Comparison of ENCODE assay signal across 27 mouse cellular contexts in genomic region chr16:65564306-65564705, GRCm38 (mm10). TPM values are rescaled to one million over a fixed set of nuclear protein-coding genes. Genes with fewer than 3 reads are reported as not detected.
DNase-seq lines count a peak whose midpoint lies in the region; ATAC-seq and TF ChIP-seq lines count a peak whose summit lies in the region.
"Had no signal": no experiment of that assay in that cellular context is flagged by ENCODE, and none has a peak within 500 bp of the region (broad histone marks: within the 10 kb centered on the region; RNA-seq: fewer than 3 reads in every experiment).

No protein-coding gene starts in this region.

- TF ChIP-seq EP300 in lung, postnatal 0 days (IDR thresholded peaks at IDR 0.05) = no peak

- H3K4me3 ChIP-seq in kidney, postnatal 0 days (replicated peaks; ENCODE audit: low read depth, low read length) = no peak overlapping the region
- no peak overlapping the region for H3K4me3 ChIP-seq in intestine, embryonic 14.5 days (ENCODE audit: low read depth, low read length)
- H3K4me3 ChIP-seq in lung, postnatal 0 days (ENCODE audit: low read depth, low read length) = no peak overlapping the region
- H3K4me3 ChIP-seq: embryonic facial prominence, embryonic 15.5 days; heart, embryonic 10.5 days; hindbrain, embryonic 12.5 days; layer of hippocampus, adult 2 months; liver, embryonic 13.5 days; midbrain, embryonic 10.5 days; neural tube, embryonic 12.5 days had no signal

- peak; percentile 8 for DNase-seq in kidney, postnatal 0 days (ENCODE audit: low spot score)
- no peak for DNase-seq in kidney, adult 9 months
- DNase-seq in retina, postnatal 1 day = peak; percentile 67
- no peak for DNase-seq in retina, embryonic 14.5 days (ENCODE audit: low spot score)
- no peak for DNase-seq in intestine, embryonic 14.5 days (ENCODE audit: low spot score)
- DNase-seq in heart, postnatal 25 days (ENCODE audit: low spot score) = no peak
- DNase-seq in lung, postnatal 0 days (ENCODE audit: low spot score) = no peak
- DNase-seq: adrenal gland, adult 8-10 months; kidney, postnatal 10 days; liver, embryonic 13.5 days; lung, embryonic 14.5 days had no signal

- no peak overlapping the region for H3K27ac ChIP-seq in kidney, postnatal 0 days
- H3K27ac ChIP-seq in intestine, embryonic 14.5 days (ENCODE audit: low read depth) = 0 out of 2 replicates have a peak overlapping the region, but pooled peaks have one; percentile 16
- no peak overlapping the region for H3K27ac ChIP-seq in lung, postnatal 0 days (ENCODE audit: low read length)
- H3K27ac ChIP-seq: embryonic facial prominence, embryonic 15.5 days; heart, embryonic 10.5 days; hindbrain, embryonic 12.5 days; layer of hippocampus, adult 2 months; liver, embryonic 13.5 days; macrophage; midbrain, embryonic 10.5 days; neural tube, embryonic 12.5 days; stomach, postnatal 0 days had no signal

- H3K4me2 ChIP-seq in kidney, postnatal 0 days (ENCODE audit: low read length) = no peak overlapping the region
- no peak overlapping the region for H3K4me2 ChIP-seq in intestine, embryonic 14.5 days (ENCODE audit: low read length)
- H3K4me2 ChIP-seq in lung, postnatal 0 days (replicated peaks; ENCODE audit: low read depth, low read length) = no peak overlapping the region
- H3K4me2 ChIP-seq: embryonic facial prominence, embryonic 15.5 days; hindbrain, embryonic 12.5 days; liver, embryonic 13.5 days; lung, embryonic 14.5 days; neural tube, embryonic 12.5 days had no signal

- H3K27me3 ChIP-seq in kidney, postnatal 0 days (ENCODE audit: insufficient read depth, low read length) = no peaks in the 10 kb centered on the region
- no peaks in the 10 kb centered on the region for H3K27me3 ChIP-seq in intestine, embryonic 14.5 days (replicated peaks; ENCODE audit: control insufficient read depth, insufficient read depth, low read length)
- H3K27me3 ChIP-seq in lung, postnatal 0 days (replicated peaks; ENCODE audit: insufficient read depth, low read length) = no peaks in the 10 kb centered on the region
- H3K27me3 ChIP-seq: embryonic facial prominence, embryonic 15.5 days; hindbrain, embryonic 12.5 days; liver, embryonic 13.5 days; neural tube, embryonic 12.5 days; Patski had no signal

- intact Hi-C loops in heart, postnatal 25 days (cut with DNase I) = no loop called here

- ATAC-seq in kidney, postnatal 0 days (replicated peaks; ENCODE audit: low FRiP score, low read depth) = no peak
- ATAC-seq in intestine, embryonic 14.5 days (replicated peaks; ENCODE audit: low FRiP score, low TSS enrichment, low read depth) = no peak
- no peak for ATAC-seq in lung, postnatal 0 days
- ATAC-seq: inflammation-experienced regulatory T-cells, adult 6 months; Patski had no signal

- no peak for TF ChIP-seq CTCF in kidney, postnatal 0 days (IDR thresholded peaks at IDR 0.05; ENCODE audit: low read depth)
- TF ChIP-seq CTCF in lung, postnatal 0 days (IDR thresholded peaks at IDR 0.05) = no peak

- H3K36me3 ChIP-seq in kidney, postnatal 0 days (ENCODE audit: insufficient read depth, low read length) = no peaks in the 10 kb centered on the region
- H3K36me3 ChIP-seq in intestine, embryonic 14.5 days (ENCODE audit: control insufficient read depth, insufficient read depth, low read length) = no peaks in the 10 kb centered on the region
- H3K36me3 ChIP-seq in lung, postnatal 0 days (ENCODE audit: insufficient read depth, low read length) = no peaks in the 10 kb centered on the region
- H3K36me3 ChIP-seq: embryonic facial prominence, embryonic 15.5 days; heart, embryonic 10.5 days; hindbrain, embryonic 12.5 days; liver, embryonic 13.5 days; midbrain, embryonic 10.5 days; neural tube, embryonic 12.5 days had no signal

- 0 out of 2 replicates have a peak, but pooled peaks cover 4% of the 10 kb centered on the region for H3K4me1 ChIP-seq in kidney, postnatal 0 days (replicated peaks; ENCODE audit: insufficient read depth, low read length)
- H3K4me1 ChIP-seq in intestine, embryonic 14.5 days (replicated peaks; ENCODE audit: control insufficient read depth, insufficient read depth, low read length) = 0 out of 2 replicates have a peak, but pooled peaks cover 3% of the 10 kb centered on the region
- H3K4me1 ChIP-seq in lung, postnatal 0 days (ENCODE audit: insufficient read depth, low read depth, low read length) = peaks cover 6% of the 10 kb centered on the region; the same call in 1 of the 2 replicates

- no peaks in the 10 kb centered on the region for H3K9me3 ChIP-seq in kidney, postnatal 0 days (replicated peaks; ENCODE audit: low read length)
- H3K9me3 ChIP-seq in intestine, embryonic 14.5 days (ENCODE audit: control insufficient read depth, low read length) = no peaks in the 10 kb centered on the region
- no peaks in the 10 kb centered on the region for H3K9me3 ChIP-seq in lung, postnatal 0 days (ENCODE audit: low read length)
- H3K9me3 ChIP-seq: embryonic facial prominence, embryonic 15.5 days; heart, embryonic 10.5 days; hindbrain, embryonic 12.5 days; liver, embryonic 13.5 days; midbrain, embryonic 10.5 days; neural tube, embryonic 12.5 days had no signal

- H3K9ac ChIP-seq in kidney, postnatal 0 days (ENCODE audit: low read depth, low read length) = no peak overlapping the region
- no peak overlapping the region for H3K9ac ChIP-seq in intestine, embryonic 14.5 days (ENCODE audit: low read length)
- no peak overlapping the region for H3K9ac ChIP-seq in lung, postnatal 0 days (replicated peaks; ENCODE audit: low read depth)
- H3K9ac ChIP-seq: embryonic facial prominence, embryonic 15.5 days; hindbrain, embryonic 12.5 days; liver, embryonic 13.5 days; lung, embryonic 14.5 days; neural tube, embryonic 12.5 days had no signal

- WGBS in kidney, postnatal 0 days = 41% methylated on average over 8 of the region's 8 CpGs
- 50% methylated on average over 8 of the region's 8 CpGs for WGBS in intestine, embryonic 14.5 days
- 69% methylated on average over 8 of the region's 8 CpGs for WGBS in lung, postnatal 0 days

RNA-seq across cellular contexts. Expression of gene Chmp2b, which starts 1.8 kb away (rescaled TPM):
- polyA plus RNA-seq in kidney, postnatal 0 days (2015; fragmentation: Nextera tagmentation; extraction: Ambion mirVana) = 126 and 130 TPM in 2 replicates
- 108 and 111 TPM in 2 replicates for polyA plus RNA-seq in intestine, embryonic 14.5 days (2014; fragmentation: Nextera tagmentation; extraction: Ambion mirVana)
- total RNA-seq in heart, postnatal 25 days (2021) = 10 to 100 TPM; 48.3 to 51.5 TPM
- polyA plus RNA-seq in lung, postnatal 0 days (2015; fragmentation: Nextera tagmentation; extraction: Ambion mirVana) = 104 and 116 TPM in 2 replicates

RNA-seq across cellular contexts. Expression of gene Pou1f1, which starts 44.0 kb away (rescaled TPM):
- 0.05 TPM in 1 of 2 replicates, not detected in the other for polyA plus RNA-seq in kidney, postnatal 0 days (2015; fragmentation: Nextera tagmentation; extraction: Ambion mirVana)
- polyA plus RNA-seq in intestine, embryonic 14.5 days (2014; fragmentation: Nextera tagmentation; extraction: Ambion mirVana) = 0.14 TPM in 1 of 2 replicates, not detected in the other
- not detected for total RNA-seq in heart, postnatal 25 days (2021)
- polyA plus RNA-seq in lung, postnatal 0 days (2015; fragmentation: Nextera tagmentation; extraction: Ambion mirVana) = not detected in 2 replicates
- total RNA-seq: gastrocnemius, adult 18-20 months; layer of hippocampus, adult 2 months; left cerebral cortex, adult 18-20 months; monocyte, adult 5-6 weeks had no signal
- polyA plus RNA-seq: embryonic facial prominence, embryonic 15.5 days; gonadal fat pad, adult 2 months; heart, embryonic 10.5 days; heart, postnatal 0 days; hindbrain, embryonic 12.5 days; limb, embryonic 11.5 days; liver, embryonic 13.5 days; lung, embryonic 14.5 days; macrophage; midbrain, embryonic 10.5 days; neural tube, embryonic 12.5 days; Patski had no signal

Comparison
In these comparisons a context has a peak if more than half of its experiments do, and no peak if none do; other contexts are left out.
1. DNase-seq: peak in kidney, postnatal 0 days (single experiment) and retina, postnatal 1 day (single experiment); none in kidney, adult 9 months (single experiment), retina, embryonic 14.5 days (single experiment), intestine, embryonic 14.5 days (single experiment), heart, postnatal 25 days (single experiment) and lung, postnatal 0 days (single experiment).